Mouse (Mus musculus) gastrocnemius, adult 18-20 months (tissue): ENCODE measurements at regions not wholly inside any gene's neighbourhood (a gene's known extent, or its start where the extent isn't known, plus 50 kb on each side); places are given as distances from the start of the nearest gene placed in this dataset.

Experiments used
- DNase-seq: peaks from one replicate; pipeline ENCODE4 v3.0.0; 2021; ENCODE audit warnings: low spot score

- no peak for DNase-seq
Observed at GRCm38 (mm10) chr3:34384965-34385505, 265.2 kb upstream of the Sox2 start.

- DNase-seq = no peak
Observed at GRCm38 (mm10) chr3:34377913-34378312, 272.3 kb upstream of the Sox2 start.

GRCm38 (mm10) chr3:34377329-34377728 lies 272.9 kb upstream of the Sox2 start:
- DNase-seq = no peak

GRCm38 (mm10) chr3:34371418-34371817 lies 278.8 kb upstream of the Sox2 start:
- no peak for DNase-seq

DNA sequence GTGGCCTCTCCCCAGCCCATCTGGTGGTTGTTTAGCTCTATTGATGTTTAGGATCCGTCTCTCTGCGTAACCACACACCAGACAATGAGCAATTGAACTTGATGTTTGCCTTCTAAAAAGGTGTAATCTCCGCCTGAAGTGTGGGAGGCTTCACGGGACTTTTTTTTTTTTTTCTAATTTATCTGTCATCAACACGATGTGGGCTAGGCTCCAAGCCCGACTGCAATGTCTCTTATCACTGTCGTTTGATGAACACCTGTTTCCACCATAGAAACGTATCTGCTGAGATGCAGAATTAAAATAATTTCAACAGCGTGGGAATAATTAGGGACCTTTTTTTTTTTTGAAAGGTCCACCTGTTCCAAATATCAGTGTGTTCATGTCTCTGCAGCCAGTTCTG lies 257.0 kb upstream of the Dnajc19 start:
- DNase-seq = no peak

DNA sequence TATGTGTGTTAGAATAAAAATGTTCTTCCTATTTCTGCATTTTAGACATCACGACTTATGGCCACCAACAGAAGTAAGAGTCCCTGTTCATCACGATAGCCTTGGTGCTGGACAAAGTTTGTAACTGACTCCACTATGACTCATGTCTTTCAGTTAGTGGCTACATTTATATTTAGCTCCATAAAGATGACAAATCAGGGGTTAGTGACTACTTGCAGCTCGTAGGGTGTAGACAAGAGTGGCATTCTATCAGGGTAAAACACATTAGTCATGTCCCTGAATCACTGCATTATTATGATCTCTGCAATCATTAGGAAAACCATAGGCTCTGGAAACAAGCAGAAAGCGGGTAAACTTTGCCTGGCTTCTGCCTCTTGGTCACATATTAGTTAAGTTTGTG lies 252.4 kb upstream of the Dnajc19 start:
- DNase-seq = no peak

DNA sequence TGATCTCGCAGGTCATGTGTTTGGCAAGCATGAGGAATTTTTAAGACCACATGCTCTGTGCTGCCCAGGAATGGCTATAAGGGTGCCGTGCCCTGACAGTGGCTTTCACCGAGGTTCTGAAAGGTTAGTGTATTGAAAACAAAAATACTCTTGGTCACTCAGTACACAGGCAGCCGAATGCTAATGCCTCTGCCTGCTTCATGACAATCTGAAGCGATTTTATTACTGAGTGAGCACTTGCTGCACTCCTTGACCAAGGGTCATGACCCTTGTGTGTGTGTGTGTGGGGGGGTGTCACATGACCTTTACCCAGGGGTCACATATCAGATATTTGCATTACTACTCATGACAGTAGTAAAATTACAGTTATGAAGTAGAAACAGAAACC lies 250.8 kb upstream of the Dnajc19 start:
- DNase-seq = no peak

- DNase-seq = no peak
Observed at GRCm38 (mm10) chr3:34330970-34331888, 250.1 kb upstream of the Dnajc19 start.

GRCm38 (mm10) chr3:34328865-34329264 lies 247.7 kb upstream of the Dnajc19 start:
- DNase-seq = peak; percentile 2

DNA sequence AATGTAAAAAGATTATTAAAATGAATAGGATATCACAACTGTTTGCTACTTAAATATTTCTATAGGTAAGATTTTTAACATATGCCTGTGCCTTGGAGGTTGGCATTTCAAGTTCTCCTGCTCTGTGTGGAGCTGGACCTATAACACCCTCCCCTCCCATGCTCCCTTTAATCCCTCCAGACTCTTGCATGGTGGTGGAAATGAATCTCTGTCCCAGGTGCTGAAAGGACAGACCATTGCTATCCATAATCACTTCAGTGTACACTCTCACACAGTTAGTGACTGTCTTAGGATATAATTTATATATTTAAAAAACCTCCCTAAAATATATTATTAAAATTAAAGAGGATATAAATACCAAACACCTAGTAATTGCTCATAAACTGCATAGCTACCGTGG lies 244.5 kb upstream of the Dnajc19 start:
- DNase-seq = no peak

DNA sequence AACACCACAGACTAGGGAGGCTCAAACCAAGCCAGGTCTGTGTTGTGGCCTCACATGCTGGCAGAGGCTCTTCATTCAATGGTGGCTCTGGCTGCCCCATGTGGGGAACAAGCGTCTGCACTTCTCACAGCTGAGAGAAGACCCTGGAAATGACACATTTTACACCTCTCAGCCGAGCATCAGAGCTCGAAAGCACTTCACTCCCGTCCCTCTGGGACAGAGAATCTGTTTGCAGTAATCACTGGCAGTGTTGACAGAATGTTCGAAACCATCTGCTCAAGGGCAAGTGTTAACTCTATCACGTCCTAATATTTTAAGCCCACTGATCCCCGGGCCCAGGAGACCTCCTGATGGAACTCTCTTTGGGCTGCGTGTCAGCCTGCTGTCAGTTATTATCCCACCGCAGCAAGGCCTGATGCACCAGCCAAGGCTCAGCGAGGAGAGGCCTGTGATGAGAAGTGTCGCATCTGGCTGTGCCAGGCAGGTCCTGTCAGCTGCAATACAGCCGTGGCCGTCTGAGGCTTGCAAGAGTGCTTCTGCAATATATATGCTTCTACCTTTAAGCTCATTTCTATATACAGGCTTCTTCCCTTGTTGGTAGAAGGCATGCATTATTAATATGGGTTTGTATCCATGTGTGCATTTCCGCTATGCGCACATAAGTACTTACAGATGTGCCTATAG lies 241.5 kb upstream of the Dnajc19 start:
- no peak for DNase-seq

DNA sequence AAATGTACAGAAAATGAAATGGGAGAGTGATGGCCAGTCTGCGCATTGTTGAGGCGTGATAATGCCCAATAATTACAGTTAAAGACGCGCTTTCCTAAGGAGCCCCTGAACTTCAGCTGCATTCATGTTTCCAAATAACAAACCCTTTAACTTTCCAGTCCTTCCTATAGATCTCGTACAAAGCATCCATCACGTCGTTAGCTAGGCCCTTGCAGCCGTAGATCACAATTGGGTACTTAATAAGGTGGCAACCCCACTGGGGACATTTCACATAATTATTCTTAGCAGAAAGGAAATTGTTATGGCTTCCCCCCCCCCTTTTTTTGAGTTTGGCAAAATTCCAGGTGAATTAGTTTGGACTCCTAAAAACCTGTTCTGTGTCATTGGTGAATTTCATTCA lies 233.7 kb upstream of the Dnajc19 start:
- DNase-seq = no peak

DNA sequence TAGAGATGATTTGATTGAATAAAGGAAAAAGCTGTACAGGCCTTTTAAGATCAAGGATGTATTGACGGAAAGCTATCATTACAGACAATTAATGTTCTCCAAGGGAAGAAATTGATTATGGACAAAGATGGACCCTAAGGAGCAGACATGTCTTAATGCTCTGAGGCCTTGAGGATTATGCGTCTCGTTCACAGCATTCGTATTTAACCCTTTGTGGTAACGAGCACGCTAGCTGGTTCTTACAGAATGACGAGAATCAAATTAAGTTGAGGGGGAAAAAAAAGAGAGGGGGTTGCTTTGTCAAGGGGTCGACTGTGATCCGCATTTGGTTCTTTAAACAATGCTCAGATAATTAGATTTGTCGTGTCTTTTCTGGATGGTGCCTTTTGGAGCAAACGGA lies 233.3 kb upstream of the Dnajc19 start:
- no peak for DNase-seq

DNA sequence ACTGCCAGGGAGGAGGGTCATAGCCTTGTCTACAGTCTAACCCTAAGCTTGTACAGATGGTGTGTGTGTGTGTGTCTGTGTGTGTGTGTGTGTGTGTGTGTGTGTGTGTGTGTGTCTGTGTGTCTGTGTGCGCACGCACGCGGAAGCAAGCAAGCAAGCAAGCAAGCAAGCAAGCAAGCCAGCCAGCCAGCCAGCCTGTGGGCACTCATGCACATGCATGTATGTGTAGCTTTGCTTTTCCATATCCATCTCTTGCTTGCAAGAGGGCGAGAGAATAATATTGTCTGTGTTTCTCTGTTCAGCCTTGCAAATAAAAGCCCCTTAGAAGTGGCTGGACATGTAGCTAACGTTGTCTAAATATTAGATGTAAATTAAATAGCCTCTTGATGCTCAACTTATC lies 230.8 kb upstream of the Dnajc19 start:
- no peak for DNase-seq

GRCm38 (mm10) chr3:34299637-34300036 lies 218.5 kb upstream of the Dnajc19 start:
- DNase-seq = no peak

GRCm38 (mm10) chr3:34287836-34288235 lies 206.7 kb upstream of the Dnajc19 start:
- no peak for DNase-seq

DNA sequence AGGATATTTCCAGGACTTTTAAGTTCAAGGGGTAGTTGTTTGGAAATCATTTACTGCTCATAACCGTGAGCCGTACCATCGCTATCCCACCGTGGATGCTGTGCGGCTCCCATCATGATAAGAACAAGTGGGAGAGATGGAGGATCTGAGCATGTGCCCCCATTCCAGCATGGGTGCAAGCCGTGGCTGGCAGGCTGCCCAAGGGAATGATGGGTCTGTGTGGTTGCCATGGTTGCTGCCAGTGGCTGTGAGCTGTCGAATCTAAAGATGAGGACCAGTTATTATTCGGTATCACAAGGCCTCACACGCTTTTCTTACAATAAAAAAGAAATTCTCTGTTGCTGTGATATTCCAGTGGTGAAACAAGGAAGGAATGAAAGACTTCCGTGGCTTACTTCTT lies 189.0 kb upstream of the Dnajc19 start:
- DNase-seq = no peak

GRCm38 (mm10) chr3:34266462-34266861 lies 185.3 kb upstream of the Dnajc19 start:
- no peak for DNase-seq

DNA sequence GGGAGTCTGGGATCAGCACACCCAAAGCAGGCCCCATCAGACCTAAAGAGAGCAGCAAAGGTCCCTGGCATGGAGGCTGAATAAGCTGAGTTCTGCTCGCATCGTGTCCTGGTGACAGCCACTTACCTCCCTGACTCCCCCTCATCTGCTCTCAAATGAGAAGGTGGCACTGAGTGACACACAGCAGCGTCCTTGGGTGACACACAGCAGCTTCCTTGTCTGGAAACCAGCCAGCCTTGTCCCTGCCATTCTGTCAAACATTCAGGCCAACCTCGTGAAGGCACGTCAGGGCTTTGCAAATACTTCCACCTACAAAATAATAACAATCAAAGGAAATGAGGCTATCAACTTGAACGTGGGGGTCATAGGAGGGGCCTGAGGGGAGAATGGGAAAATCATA lies 183.7 kb upstream of the Dnajc19 start:
- DNase-seq = no peak

- no peak for DNase-seq
Observed at GRCm38 (mm10) chr3:34252730-34253337, 171.7 kb upstream of the Dnajc19 start.

DNA sequence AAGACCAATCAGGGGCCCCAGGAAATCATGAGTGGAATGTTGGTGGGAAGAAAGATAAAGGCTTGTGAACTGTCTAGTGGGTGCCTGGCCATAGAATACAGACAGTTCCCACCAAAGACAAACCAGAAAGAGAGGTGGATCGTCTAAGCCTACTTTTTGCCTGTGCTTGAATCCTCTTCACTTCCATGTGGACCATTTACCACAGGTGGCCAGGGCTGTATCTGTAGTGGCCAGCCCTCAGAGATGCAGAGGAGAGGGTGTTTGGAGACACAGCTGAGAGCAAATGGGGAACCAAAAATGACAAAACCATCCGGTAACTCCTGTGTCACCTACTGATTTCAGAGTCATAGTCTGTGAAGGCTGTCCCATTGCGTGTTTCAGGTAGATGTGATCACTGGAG lies 161.0 kb upstream of the Dnajc19 start:
- DNase-seq = no peak

GRCm38 (mm10) chr3:34239978-34240377 lies 158.9 kb upstream of the Dnajc19 start:
- DNase-seq = no peak
